Mouse (Mus musculus) spleen, adult 2 months (tissue): ENCODE measurements at regions not wholly inside any gene's neighbourhood (a gene's known extent, or its start where the extent isn't known, plus 50 kb on each side); places are given as distances from the start of the nearest gene placed in this dataset.

Experiments used
- CTCF ChIP-seq: fragments of 200-500 bp; IDR thresholded peaks from 2 replicates; pipeline ENCODE4 v1.5.1; 2011; ENCODE audit warnings: mild to moderate bottlenecking, inconsistent platforms; ENCODE audit not compliant: insufficient read depth, insufficient read length, insufficient replicate concordance; ENCODE audit errors: extremely low read depth
- POLR2A ChIP-seq: fragments of 200-500 bp; IDR thresholded peaks from 2 replicates; pipeline ENCODE4 v1.6.1; 2011; ENCODE audit warnings: low read depth, low read length, inconsistent platforms

GRCm38 (mm10) chrX:19283078-19283477 is 198.0 kb downstream of the Tex13c3 start:
- TF ChIP-seq CTCF, result no peak
- no peak for TF ChIP-seq POLR2A
